Mouse (Mus musculus): Measurements from ENCODE around the gene Hypk.

DNA sequence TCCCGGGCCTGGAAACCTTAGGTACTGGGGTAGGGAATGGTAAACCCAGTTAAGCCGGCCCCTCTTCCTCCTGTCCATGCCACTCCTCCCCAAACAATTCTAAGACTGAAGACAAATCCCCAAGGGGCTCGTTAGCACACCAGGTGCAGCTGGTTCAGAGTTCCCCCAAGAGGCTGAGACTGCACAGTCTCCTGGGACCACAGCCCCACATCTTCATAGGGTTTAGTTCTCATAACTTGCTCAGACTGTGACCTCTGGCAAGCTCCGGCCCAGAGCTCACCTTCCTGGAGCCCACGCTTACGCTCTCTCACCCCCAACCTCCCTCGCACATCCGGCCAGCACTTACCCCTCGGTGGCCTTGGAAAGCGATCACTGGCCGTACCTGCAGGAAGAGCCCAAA, 11.3 kb upstream of the Hypk start:
- TF ChIP-seq GATA1 (IDR thresholded peaks at IDR 0.05; ENCODE audit: borderline replicate concordance, low read length) (no peak), FLI1 (IDR thresholded peaks at IDR 0.05; ENCODE audit: low read length) (no peak)
